Mouse (Mus musculus) heart, adult 2 months (tissue): Measurements from ENCODE around the gene Insl6.

Experiments
- CTCF ChIP-seq: fragments of 200-600 bp; IDR thresholded peaks from 2 replicates; pipeline ENCODE4 v1.8.1; 2022; ENCODE audit warnings: antibody characterized with exemption, mild to moderate bottlenecking, moderate library complexity
- POLR2A ChIP-seq: fragments of 200-500 bp; IDR thresholded peaks from 2 replicates; pipeline ENCODE4 v1.6.1; 2011; ENCODE audit warnings: mild to moderate bottlenecking, low read depth, low read length, control low read depth; ENCODE audit not compliant: insufficient read depth

- TF ChIP-seq POLR2A (no peak), CTCF (no peak)
Observed at GRCm38 (mm10) chr19:29296166-29296565, 29.0 kb downstream of the Insl6 start.
